Mouse (Mus musculus) heart, embryonic 15.5 days (tissue): ENCODE data around the gene Ttc23. TPM values are rescaled to one million over a fixed set of nuclear protein-coding genes. Genes with fewer than 3 reads are reported as not detected.

ENCODE experiments used
- ATAC-seq: fragments of 200-750 bp; cut with Nextera tagmentation; replicated peaks from 2 replicates; pipeline ENCODE4 v1.8.0; 2017; ENCODE audit warnings: low read depth, moderate TSS enrichment; ENCODE audit not compliant: insufficient number of reproducible peaks, insufficient read depth, low FRiP score
- H3K27ac ChIP-seq: fragments of 300-500 bp; sonication (generic); 2 replicates; pipeline ENCODE4 v1.5.1; 2015; ENCODE audit warnings: mild to moderate bottlenecking, inconsistent platforms
- H3K27me3 ChIP-seq: fragments of 300-500 bp; sonication (generic); 2 replicates; pipeline ENCODE4 v1.6.1; 2015; ENCODE audit warnings: inconsistent platforms
- H3K36me3 ChIP-seq: fragments of 300-500 bp; sonication (generic); 2 replicates; pipeline ENCODE4 v1.6.1; 2015; ENCODE audit warnings: mild to moderate bottlenecking, inconsistent platforms
- H3K4me1 ChIP-seq: fragments of 300-500 bp; sonication (generic); replicated peaks from 2 replicates; pipeline ENCODE4 v1.6.1; 2015; ENCODE audit warnings: inconsistent platforms
- H3K4me2 ChIP-seq: fragments of 300-500 bp; sonication (generic); 2 replicates; pipeline ENCODE4 v1.6.1; 2015; ENCODE audit warnings: inconsistent platforms, mild to moderate bottlenecking, moderate library complexity
- H3K4me3 ChIP-seq: fragments of 300-500 bp; sonication (generic); 2 replicates; pipeline ENCODE4 v1.5.1; 2015; ENCODE audit warnings: mild to moderate bottlenecking, inconsistent platforms
- H3K9ac ChIP-seq: fragments of 300-500 bp; sonication (generic); 2 replicates; pipeline ENCODE4 v1.6.1; 2015; ENCODE audit warnings: mild to moderate bottlenecking, inconsistent platforms
- H3K9me3 ChIP-seq: fragments of 300-500 bp; sonication (generic); replicated peaks from 2 replicates; pipeline ENCODE4 v1.6.1; 2016; ENCODE audit warnings: inconsistent platforms
- WGBS: fragments of 180-500 bp; shearing (Covaris S2); methylation state at CpG from one replicate; pipeline ENCODE4 v1.1.7; 2015; ENCODE audit warnings: mixed read lengths; 5-methylcytosine and 5-hydroxymethylcytosine counted together
- polyA plus RNA-seq: library from polyadenylated mRNA; unstranded; fragments of >200 nt; fragmentation: Nextera tagmentation; extraction: Ambion mirVana; gene quantifications from 2 replicates; pipeline ENCODE4 v1.2.1, GENCODE M21; 2015

Ttc23 gene
- polyA plus RNA-seq, 1 experiment from 2014 or later, result 15.7 TPM

DNA sequence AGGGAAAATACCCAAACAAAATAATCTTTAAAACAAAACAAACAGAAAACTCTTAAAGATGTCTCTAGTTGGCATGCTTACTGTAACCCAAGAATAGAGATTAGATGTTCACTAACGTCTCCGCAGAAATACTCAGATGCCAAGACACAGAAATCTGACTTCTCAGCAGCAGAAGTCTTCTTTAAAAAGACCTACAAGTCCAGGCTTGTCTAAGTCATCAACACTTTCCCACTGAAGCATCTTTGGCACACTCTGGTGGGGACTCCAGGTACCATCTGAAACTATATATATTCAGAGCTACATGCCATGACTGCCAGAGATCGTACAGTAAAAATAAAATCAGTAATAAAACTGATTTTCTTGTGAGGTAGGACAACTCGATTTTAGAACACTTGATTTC, 27.4 kb upstream of the Ttc23 start:
- no peaks in the 10 kb centered on the region for H3K36me3 ChIP-seq
- H3K4me3 ChIP-seq, result no peak overlapping the region
- H3K27me3 ChIP-seq, result no peaks in the 10 kb centered on the region
- WGBS, result 54% methylated on average over 4 of the region's 4 CpGs
- H3K4me1 ChIP-seq, result peaks cover 43% of the 10 kb centered on the region
- H3K27ac ChIP-seq, result no peak overlapping the region
- H3K9me3 ChIP-seq, result no peaks in the 10 kb centered on the region
- no peak for ATAC-seq
- H3K9ac ChIP-seq, result no peak overlapping the region
- H3K4me2 ChIP-seq, result no peak overlapping the region

DNA sequence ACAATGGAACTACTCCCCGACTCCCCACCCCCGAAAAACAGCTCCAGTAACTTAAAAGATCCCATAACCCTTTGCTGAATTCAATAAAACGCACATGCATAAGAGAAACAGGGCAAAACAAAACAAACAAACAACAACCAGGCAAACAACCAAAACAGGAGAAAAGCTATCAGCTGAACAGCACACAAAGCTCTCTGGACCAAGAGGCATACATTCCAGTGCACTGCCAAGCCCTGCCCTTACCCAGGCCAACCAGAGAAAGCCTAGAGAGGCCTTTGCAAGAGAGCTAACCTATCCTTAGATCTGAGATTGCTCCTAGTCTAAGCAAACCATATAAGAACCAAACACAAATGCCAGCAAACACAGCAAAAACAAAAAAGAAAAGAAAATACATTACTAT, 25.1 kb upstream of the Ttc23 start:
- H3K4me3 ChIP-seq, result no peak overlapping the region
- H3K9me3 ChIP-seq, result no peaks in the 10 kb centered on the region
- H3K27me3 ChIP-seq, result no peaks in the 10 kb centered on the region
- no peak for ATAC-seq
- no peak overlapping the region for H3K4me2 ChIP-seq
- peak overlapping the region; percentile 35 for H3K27ac ChIP-seq
- peaks cover 6% of the 10 kb centered on the region; the same call in 1 of the 2 replicates for H3K36me3 ChIP-seq
- no peak overlapping the region for H3K9ac ChIP-seq
- 70% methylated on average over 3 of the region's 3 CpGs for WGBS
- H3K4me1 ChIP-seq, result peaks cover 23% of the 10 kb centered on the region

DNA sequence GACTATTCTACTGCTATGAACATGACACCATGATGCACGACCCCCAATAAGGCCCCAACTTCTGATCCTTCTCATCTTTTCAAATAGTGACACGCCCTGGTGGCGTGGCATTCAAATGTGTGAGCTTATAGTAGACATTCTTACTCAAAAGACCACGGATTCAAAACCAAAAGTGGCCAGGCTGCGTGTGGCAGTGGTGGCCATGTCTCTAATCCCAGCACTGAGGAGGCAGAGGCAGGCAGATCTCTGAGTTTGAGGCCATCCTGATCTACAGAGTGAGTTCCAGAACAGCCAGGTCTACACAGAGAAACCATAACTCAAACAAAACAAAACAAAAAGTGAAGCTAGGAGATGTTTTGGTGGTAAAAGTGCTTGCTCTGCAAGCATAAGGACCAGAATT, 20.5 kb upstream of the Ttc23 start:
- peaks cover 6% of the 10 kb centered on the region; the same call in 1 of the 2 replicates for H3K36me3 ChIP-seq
- H3K4me3 ChIP-seq, result no peak overlapping the region
- no peak for ATAC-seq
- H3K27ac ChIP-seq, result no peak overlapping the region
- 88% methylated on average over 5 of the region's 5 CpGs for WGBS
- no peak overlapping the region for H3K4me2 ChIP-seq
- H3K9me3 ChIP-seq, result no peaks in the 10 kb centered on the region
- H3K27me3 ChIP-seq, result no peaks in the 10 kb centered on the region
- peaks cover 14% of the 10 kb centered on the region for H3K4me1 ChIP-seq
- H3K9ac ChIP-seq, result no peak overlapping the region

DNA sequence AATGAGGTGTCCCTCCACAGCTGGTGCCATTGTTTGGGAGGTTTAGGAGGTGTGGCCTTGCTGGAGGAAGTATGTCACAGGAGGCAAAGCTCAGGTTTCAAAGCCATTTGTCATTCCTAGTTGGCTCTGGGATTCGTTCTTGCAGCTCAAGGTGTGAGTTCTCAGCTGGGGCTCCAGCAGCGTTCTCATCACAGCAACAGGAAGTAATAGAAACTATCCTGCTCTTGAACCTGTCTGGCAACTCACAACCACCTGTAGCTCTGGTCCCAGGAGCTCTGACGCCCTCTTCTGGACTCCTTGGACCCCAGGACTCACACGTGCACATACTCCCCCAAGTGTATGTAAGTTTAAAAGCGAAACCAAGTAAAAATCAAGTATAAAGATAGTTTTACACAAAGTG, 17.5 kb upstream of the Ttc23 start:
- peaks cover 4% of the 10 kb centered on the region for H3K4me1 ChIP-seq
- WGBS, result 58% methylated on average over 5 of the region's 5 CpGs
- H3K27ac ChIP-seq, result no peak overlapping the region
- no peak overlapping the region for H3K4me2 ChIP-seq
- H3K9me3 ChIP-seq, result no peaks in the 10 kb centered on the region
- no peak overlapping the region for H3K4me3 ChIP-seq
- no peak overlapping the region for H3K9ac ChIP-seq
- ATAC-seq, result no peak
- H3K36me3 ChIP-seq, result peaks cover 6% of the 10 kb centered on the region; the same call in 1 of the 2 replicates
- H3K27me3 ChIP-seq, result no peaks in the 10 kb centered on the region

DNA sequence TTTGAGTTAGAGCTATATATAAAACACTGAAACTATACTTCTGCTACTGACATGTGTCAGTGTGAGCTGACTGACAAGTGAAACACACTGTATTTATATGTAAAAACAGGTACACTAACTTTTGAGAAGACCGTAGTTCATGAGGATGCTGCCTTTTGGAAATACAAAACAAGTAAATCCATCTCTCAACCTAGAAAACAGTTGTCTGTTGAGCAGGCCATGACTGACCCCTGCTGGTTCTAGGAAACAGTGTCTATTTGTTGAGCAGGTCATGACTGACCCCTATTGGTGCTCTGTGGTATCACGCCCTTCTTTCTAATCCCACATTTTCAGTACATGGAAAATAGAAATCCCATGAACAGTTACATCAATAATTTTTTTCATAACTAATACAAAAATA, 16.4 kb upstream of the Ttc23 start:
- ATAC-seq, result peak; percentile 39; the same call in 1 of the 2 replicates
- Histone ChIP-seq H3K4me1 (peaks cover 4% of the 10 kb centered on the region), H3K4me2 (no peak overlapping the region), H3K27me3 (no peaks in the 10 kb centered on the region), H3K36me3 (peaks cover 6% of the 10 kb centered on the region; the same call in 1 of the 2 replicates), H3K9me3 (no peaks in the 10 kb centered on the region), H3K4me3 (no peak overlapping the region), H3K27ac (peak overlapping the region; percentile 46; the same call in 1 of the 2 replicates), H3K9ac (0 out of 2 replicates have a peak overlapping the region, but pooled peaks have one; percentile 22)
- WGBS, result 15% methylated on average over 2 of the region's 2 CpGs

DNA sequence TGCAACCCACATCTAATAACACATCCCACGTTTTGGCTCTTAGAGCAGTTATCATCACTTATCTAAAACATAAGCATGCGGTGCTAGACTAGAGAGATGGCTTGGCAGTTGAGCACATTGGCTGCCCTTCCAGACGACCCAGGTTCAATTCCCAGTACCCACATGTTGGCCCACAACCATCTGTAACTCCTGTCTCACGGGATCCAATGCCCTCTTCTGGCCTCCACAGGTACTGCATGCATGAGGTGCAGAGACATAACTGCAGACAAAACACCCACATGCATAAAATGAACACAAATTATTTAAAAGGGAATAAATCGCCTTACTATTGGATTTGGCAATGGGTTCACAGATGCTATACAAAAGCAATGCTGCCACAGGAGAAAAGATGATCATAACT, 14.8 kb upstream of the Ttc23 start:
- ATAC-seq, result no peak
- WGBS, result 80% methylated on average over 5 of the region's 5 CpGs
- H3K27me3 ChIP-seq, result no peaks in the 10 kb centered on the region
- H3K4me2 ChIP-seq, result no peak overlapping the region
- H3K4me1 ChIP-seq, result peaks cover 4% of the 10 kb centered on the region
- no peak overlapping the region for H3K4me3 ChIP-seq
- no peaks in the 10 kb centered on the region for H3K9me3 ChIP-seq
- no peak overlapping the region for H3K27ac ChIP-seq
- no peak overlapping the region for H3K9ac ChIP-seq
- H3K36me3 ChIP-seq, result no peaks in the 10 kb centered on the region; the same call in 1 of the 2 replicates

DNA sequence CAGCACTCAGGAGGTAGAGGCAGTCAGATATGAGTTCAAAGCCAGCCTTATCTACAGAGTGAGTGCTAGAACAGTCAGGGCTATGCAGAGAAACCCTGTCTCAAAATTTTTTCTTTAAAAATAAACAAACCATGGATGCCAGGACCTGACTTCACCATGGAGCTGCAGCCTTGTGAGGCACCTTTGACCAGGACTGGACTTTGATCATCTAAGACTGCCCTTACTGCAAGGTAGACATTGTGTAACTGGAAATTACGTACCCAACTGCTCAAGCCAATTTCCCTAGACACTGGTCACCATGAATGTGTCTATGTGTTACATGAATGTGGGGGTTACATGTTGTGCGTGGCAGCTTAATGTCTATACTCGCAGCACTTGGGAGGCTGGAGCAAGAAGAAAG, 13.0 kb upstream of the Ttc23 start:
- no peak for ATAC-seq
- Histone ChIP-seq H3K27me3 (no peaks in the 10 kb centered on the region), H3K4me1 (peaks cover 6% of the 10 kb centered on the region)

DNA sequence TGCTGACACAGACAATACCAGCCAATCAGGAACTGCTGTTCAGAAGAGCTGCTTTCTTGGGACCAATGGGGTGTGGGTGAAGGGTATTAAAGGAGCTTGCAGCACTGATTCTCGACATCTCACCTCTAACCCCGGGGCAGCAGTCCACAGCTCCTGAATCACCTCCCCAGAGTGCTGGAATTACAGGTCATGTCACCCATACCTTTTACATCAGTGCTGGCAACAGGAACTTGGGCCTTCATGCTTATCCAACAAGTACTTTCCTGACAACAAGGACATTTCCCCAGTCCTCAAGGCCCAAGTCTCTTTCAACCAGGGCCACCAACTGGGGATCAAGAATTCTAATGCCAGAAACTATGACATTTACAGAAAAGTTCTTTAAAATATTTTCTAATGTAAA, 11.0 kb upstream of the Ttc23 start:
- WGBS, result 73% methylated on average over 2 of the region's 2 CpGs
- no peak for ATAC-seq
- 0 out of 2 replicates have a peak, but pooled peaks cover 2% of the 10 kb centered on the region for H3K4me1 ChIP-seq
- no peak overlapping the region for H3K4me2 ChIP-seq
- H3K4me3 ChIP-seq, result no peak overlapping the region
- no peaks in the 10 kb centered on the region for H3K9me3 ChIP-seq
- H3K27ac ChIP-seq, result no peak overlapping the region
- no peak overlapping the region for H3K9ac ChIP-seq
- H3K27me3 ChIP-seq, result no peaks in the 10 kb centered on the region
- H3K36me3 ChIP-seq, result peaks cover 6% of the 10 kb centered on the region

More for the DNA sequence above, 13.0 kb upstream of the Ttc23 start:
- no peaks in the 10 kb centered on the region for H3K9me3 ChIP-seq
- no peak overlapping the region for H3K4me3 ChIP-seq
- no peaks in the 10 kb centered on the region; the same call in 1 of the 2 replicates for H3K36me3 ChIP-seq
- 83% methylated on average over 3 of the region's 3 CpGs for WGBS
- H3K27ac ChIP-seq, result no peak overlapping the region
- no peak overlapping the region for H3K9ac ChIP-seq
- no peak overlapping the region for H3K4me2 ChIP-seq

DNA sequence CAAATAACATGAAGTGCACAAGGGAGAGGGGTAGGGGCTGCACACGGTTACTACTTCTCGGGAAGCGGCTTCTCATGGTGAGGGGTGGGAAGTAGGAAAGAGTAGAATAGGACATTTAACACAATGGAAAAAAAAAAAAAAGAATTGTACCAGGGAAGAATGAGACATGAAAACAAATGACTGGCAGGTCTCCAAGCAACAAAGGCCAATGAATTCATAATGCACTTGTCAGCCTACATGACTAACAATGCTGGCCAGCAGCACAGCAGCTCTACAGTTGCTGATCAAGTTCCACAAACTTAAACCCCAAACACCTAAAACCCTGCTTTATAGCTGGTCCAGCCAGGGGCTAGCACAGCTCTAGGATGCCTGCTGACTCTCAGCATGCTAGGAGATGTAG, 8.2 kb upstream of the Ttc23 start:
- H3K9ac ChIP-seq, result no peak overlapping the region
- H3K4me2 ChIP-seq, result no peak overlapping the region
- ATAC-seq, result 0 out of 2 replicates have a peak, but pooled peaks have one; percentile 43
- WGBS, result 84% methylated on average over 3 of the region's 3 CpGs
- H3K4me1 ChIP-seq, result peaks cover 3% of the 10 kb centered on the region; the same call in 1 of the 2 replicates
- no peak overlapping the region for H3K4me3 ChIP-seq
- H3K9me3 ChIP-seq, result no peaks in the 10 kb centered on the region
- H3K27ac ChIP-seq, result no peak overlapping the region
- no peaks in the 10 kb centered on the region for H3K27me3 ChIP-seq
- peaks cover 6% of the 10 kb centered on the region for H3K36me3 ChIP-seq

DNA sequence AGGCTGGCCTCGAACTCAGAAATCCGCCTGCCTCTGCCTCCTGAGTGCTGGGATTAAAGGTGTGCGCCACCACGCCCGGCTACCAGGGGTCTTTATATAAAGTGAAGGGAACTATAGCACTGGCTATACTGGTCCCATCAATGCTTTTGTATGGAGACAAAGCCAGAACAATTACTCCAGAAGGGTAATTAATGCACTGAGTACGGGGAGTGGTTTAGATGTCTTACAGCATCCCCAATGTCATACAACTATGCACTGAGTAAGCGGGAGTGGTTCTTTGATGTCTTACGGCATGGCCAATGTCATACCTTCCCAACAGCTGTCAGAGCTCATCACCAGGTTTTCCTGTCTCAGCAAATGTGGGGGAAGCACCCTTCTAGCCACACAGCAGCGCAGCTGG, 4.3 kb upstream of the Ttc23 start:
- WGBS, result 87% methylated on average over 9 of the region's 9 CpGs
- no peaks in the 10 kb centered on the region for H3K9me3 ChIP-seq
- no peaks in the 10 kb centered on the region for H3K27me3 ChIP-seq
- H3K36me3 ChIP-seq, result peaks cover 6% of the 10 kb centered on the region; the same call in 1 of the 2 replicates
- no peak for ATAC-seq
- H3K9ac ChIP-seq, result no peak overlapping the region
- H3K27ac ChIP-seq, result no peak overlapping the region
- no peak overlapping the region for H3K4me2 ChIP-seq
- no peak overlapping the region for H3K4me3 ChIP-seq
- peaks cover 17% of the 10 kb centered on the region for H3K4me1 ChIP-seq

DNA sequence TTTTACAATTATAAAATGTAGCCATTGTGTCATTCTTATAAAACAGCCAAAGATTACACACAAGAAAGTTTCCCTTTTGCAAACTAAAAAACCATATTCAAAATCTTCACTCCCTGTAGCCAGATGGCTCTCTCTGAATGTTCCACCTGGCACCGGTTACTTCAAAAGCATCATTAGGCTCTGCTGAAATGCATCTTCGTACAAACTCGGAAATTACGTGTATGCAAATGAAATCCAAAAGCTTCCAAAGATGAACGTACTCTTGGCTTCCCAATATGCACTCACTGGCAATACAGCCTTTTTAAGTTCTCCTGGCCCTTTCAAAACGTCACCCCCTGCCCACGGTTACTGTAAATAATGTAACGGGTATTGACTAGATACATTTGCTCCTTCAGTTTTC, 2.9 kb upstream of the Ttc23 start:
- no peaks in the 10 kb centered on the region for H3K27me3 ChIP-seq
- H3K9me3 ChIP-seq, result no peaks in the 10 kb centered on the region
- no peak overlapping the region for H3K27ac ChIP-seq
- 36% methylated on average over 8 of the region's 8 CpGs for WGBS
- H3K36me3 ChIP-seq, result peaks cover 6% of the 10 kb centered on the region; the same call in 1 of the 2 replicates
- ATAC-seq, result no peak
- peak overlapping the region; percentile 84 for H3K9ac ChIP-seq
- H3K4me2 ChIP-seq, result peak overlapping the region; percentile 74
- H3K4me1 ChIP-seq, result peaks cover 26% of the 10 kb centered on the region
- peak overlapping the region; percentile 80 for H3K4me3 ChIP-seq
